Mouse (Mus musculus): ENCODE measurements around the gene Pdpk1.

The Pdpk1 gene

GRCm38 (mm10) chr17:24150824-24151223, at the start of gene Pdpk1:
Pdpk1 (minus strand) TSS chr17:24150924.
- no peak for DNase-seq (ENCODE audit: extremely low spot score)

GRCm38 (mm10) chr17:24199741-24200140, 49.0 kb upstream of the Pdpk1 start:
- no peak for DNase-seq (ENCODE audit: extremely low spot score)

- DNase-seq (ENCODE audit: extremely low spot score): no peak
These were observed 48.5 kb upstream of the Pdpk1 start for GRCm38 (mm10) chr17:24199252-24199651.

GRCm38 (mm10) chr17:24197032-24197824, 46.5 kb upstream of the Pdpk1 start:
- DNase-seq (ENCODE audit: extremely low spot score): no peak

GRCm38 (mm10) chr17:24195349-24195748, 44.6 kb upstream of the Pdpk1 start:
- DNase-seq (ENCODE audit: extremely low spot score): no peak

- DNase-seq (ENCODE audit: extremely low spot score): no peak
These were observed 43.0 kb upstream of the Pdpk1 start for GRCm38 (mm10) chr17:24193769-24194168.

- DNase-seq (ENCODE audit: extremely low spot score): no peak
These were observed 42.5 kb upstream of the Pdpk1 start for GRCm38 (mm10) chr17:24193268-24193667.

GRCm38 (mm10) chr17:24192848-24193247, 42.1 kb upstream of the Pdpk1 start:
- no peak for DNase-seq (ENCODE audit: extremely low spot score)

- no peak for DNase-seq (ENCODE audit: extremely low spot score)
These were observed 40.8 kb upstream of the Pdpk1 start for GRCm38 (mm10) chr17:24191481-24191880.

GRCm38 (mm10) chr17:24190934-24191333, 40.2 kb upstream of the Pdpk1 start:
- no peak for DNase-seq (ENCODE audit: extremely low spot score)

GRCm38 (mm10) chr17:24174259-24174658, 23.5 kb upstream of the Pdpk1 start:
- no peak for DNase-seq (ENCODE audit: extremely low spot score)

- peak; percentile 67 for DNase-seq (ENCODE audit: extremely low spot score)
These were observed 22.7 kb upstream of the Pdpk1 start for GRCm38 (mm10) chr17:24173423-24173822.

GRCm38 (mm10) chr17:24171738-24172137, 21.0 kb upstream of the Pdpk1 start:
- DNase-seq (ENCODE audit: extremely low spot score): no peak

- DNase-seq (ENCODE audit: extremely low spot score): no peak
These were observed 20.0 kb upstream of the Pdpk1 start for GRCm38 (mm10) chr17:24170729-24171128.

- DNase-seq (ENCODE audit: extremely low spot score): no peak
These were observed 19.4 kb upstream of the Pdpk1 start for GRCm38 (mm10) chr17:24170125-24170524.

- peak; percentile 94 for DNase-seq (ENCODE audit: extremely low spot score)
These were observed 18.8 kb upstream of the Pdpk1 start, which contains the start of gene Atp6v0c for GRCm38 (mm10) chr17:24169317-24170065. Atp6v0c (minus strand) TSS chr17:24169702.

GRCm38 (mm10) chr17:24168590-24169277, 18.0 kb upstream of the Pdpk1 start:
- peak; percentile 72 for DNase-seq (ENCODE audit: extremely low spot score)

- DNase-seq (ENCODE audit: extremely low spot score): no peak
These were observed 17.3 kb upstream of the Pdpk1 start for GRCm38 (mm10) chr17:24167891-24168505.

- no peak for DNase-seq (ENCODE audit: extremely low spot score)
These were observed 16.4 kb upstream of the Pdpk1 start for GRCm38 (mm10) chr17:24167120-24167519.

- no peak for DNase-seq (ENCODE audit: extremely low spot score)
These were observed 14.0 kb upstream of the Pdpk1 start for GRCm38 (mm10) chr17:24164566-24165259.
